Mouse (Mus musculus) cerebellum, adult 2 months (tissue): ENCODE results near the gene Snrnp48. TPM values are rescaled to one million over a fixed set of nuclear protein-coding genes. Genes with fewer than 3 reads are reported as not detected.

Experiments
- DNase-seq, 2 experiments: peaks; one replicate each; pipeline ENCODE4 v3.0.0; 2021
- H3K27ac ChIP-seq: fragments of 200-500 bp; 2 replicates; pipeline ENCODE4 v1.5.1; 2012; ENCODE audit warnings: low read length, control low read depth, inconsistent platforms; ENCODE audit not compliant: insufficient read depth
- H3K27me3 ChIP-seq: fragments of 200-500 bp; 2 replicates; pipeline ENCODE4 v1.6.1; 2012; ENCODE audit warnings: inconsistent platforms, mild to moderate bottlenecking, low read length, moderate library complexity; ENCODE audit not compliant: control insufficient read depth, insufficient read depth
- H3K4me1 ChIP-seq: fragments of 200-500 bp; 2 replicates; pipeline ENCODE4 v1.6.1; 2011; ENCODE audit warnings: low read length; ENCODE audit not compliant: control insufficient read depth, insufficient read depth
- H3K4me3 ChIP-seq: fragments of 200-500 bp; replicated peaks from 2 replicates; pipeline ENCODE3; 2011; ENCODE audit warnings: mild to moderate bottlenecking, low read depth, low read length, control low read depth; ENCODE audit not compliant: insufficient read depth
- CTCF ChIP-seq: fragments of 200-500 bp; IDR thresholded peaks from 2 replicates; pipeline ENCODE4 v1.5.1; 2011; ENCODE audit warnings: low read depth, mild to moderate bottlenecking, control low read depth, low read length, moderate library complexity, borderline replicate concordance; ENCODE audit not compliant: insufficient read depth
- POLR2A ChIP-seq: fragments of 200-500 bp; IDR thresholded peaks from 2 replicates; pipeline ENCODE4 v1.6.1; 2011; ENCODE audit warnings: low read length, control low read depth, borderline replicate concordance; ENCODE audit not compliant: insufficient read depth
- WGBS: fragments of 180-500 bp; shearing (Covaris S2); methylation state at CpG from one replicate; pipeline ENCODE4 v1.1.7; 2018; 5-methylcytosine and 5-hydroxymethylcytosine counted together
- polyA plus RNA-seq: library from polyadenylated mRNA; depleted of rRNA; stranded (reverse); fragments of >200 nt; gene quantifications from 2 replicates; pipeline ENCODE4 v1.2.3, GENCODE M21; 2012

Gene Snrnp48
- polyA plus RNA-seq, 1 experiment, result 37.7 TPM

- TF ChIP-seq CTCF (no peak), POLR2A (no peak)
These were observed 11.3 kb upstream of the Snrnp48 start for GRCm38 (mm10) chr13:38193406-38193805.

GRCm38 (mm10) chr13:38201413-38201812 lies 3.3 kb upstream of the Snrnp48 start:
- 75% methylated on average over 6 of the region's 6 CpGs for WGBS
- TF ChIP-seq CTCF (no peak), POLR2A (no peak)
- DNase-seq, result no peak
- H3K27ac ChIP-seq, result no peak overlapping the region
- no peaks in the 10 kb centered on the region for H3K4me1 ChIP-seq
- H3K27me3 ChIP-seq, result no peaks in the 10 kb centered on the region; the same call in 1 of the 2 replicates
- H3K4me3 ChIP-seq, result no peak overlapping the region

More at GRCm38 (mm10) chr13:38193406-38193805, 11.3 kb upstream of the Snrnp48 start:
- H3K27ac ChIP-seq, result no peak overlapping the region
- no peaks in the 10 kb centered on the region for H3K27me3 ChIP-seq
- H3K4me1 ChIP-seq, result no peaks in the 10 kb centered on the region
- 87% methylated on average over 10 of the region's 10 CpGs for whole genome bisulfite sequencing
- DNase-seq, result no peak
- H3K4me3 ChIP-seq, result no peak overlapping the region

- WGBS, result 55% methylated on average over 4 of the region's 4 CpGs
- DNase-seq, result no peak
- H3K27ac ChIP-seq, result no peak overlapping the region
These were observed 567 bp upstream of the Snrnp48 start for GRCm38 (mm10) chr13:38204171-38204570.

GRCm38 (mm10) chr13:38211122-38211521 lies 6.4 kb downstream of the Snrnp48 start:
- H3K4me1 ChIP-seq, result no peaks in the 10 kb centered on the region
- H3K4me3 ChIP-seq, result no peak overlapping the region
- DNase-seq, result no peak
- WGBS, result 95% methylated on average over 5 of the region's 5 CpGs
- TF ChIP-seq CTCF (no peak), POLR2A (no peak)
- no peaks in the 10 kb centered on the region for H3K27me3 ChIP-seq
- H3K27ac ChIP-seq, result no peak overlapping the region

More at GRCm38 (mm10) chr13:38204171-38204570, 567 bp upstream of the Snrnp48 start:
- no peaks in the 10 kb centered on the region for H3K4me1 ChIP-seq
- TF ChIP-seq POLR2A, result no peak
- no peak for TF ChIP-seq CTCF
- H3K27me3 ChIP-seq, result no peaks in the 10 kb centered on the region
- H3K4me3 ChIP-seq, result no peak overlapping the region

GRCm38 (mm10) chr13:38218686-38219085 lies 13.9 kb downstream of the Snrnp48 start:
- WGBS, result 95% methylated on average over 3 of the region's 3 CpGs
- no peak overlapping the region for H3K27ac ChIP-seq
- no peaks in the 10 kb centered on the region for H3K27me3 ChIP-seq
- no peaks in the 10 kb centered on the region for H3K4me1 ChIP-seq
- TF ChIP-seq CTCF (no peak), POLR2A (no peak)
- DNase-seq, result no peak
- no peak overlapping the region for H3K4me3 ChIP-seq

GRCm38 (mm10) chr13:38220331-38220730 lies 15.6 kb downstream of the Snrnp48 start:
- no peaks in the 10 kb centered on the region for H3K4me1 ChIP-seq
- H3K4me3 ChIP-seq, result no peak overlapping the region
- TF ChIP-seq POLR2A (no peak), CTCF (no peak)
- 95% methylated on average over 6 of the region's 6 CpGs for WGBS
- DNase-seq, result no peak
- H3K27ac ChIP-seq, result no peak overlapping the region
- H3K27me3 ChIP-seq, result no peaks in the 10 kb centered on the region

GRCm38 (mm10) chr13:38230177-38230821 lies 25.6 kb downstream of the Snrnp48 start:
- TF ChIP-seq POLR2A (no peak), CTCF (no peak)
- 72% methylated on average over 9 of the region's 9 CpGs for WGBS
- no peak for DNase-seq
- Histone ChIP-seq H3K27me3 (no peaks in the 10 kb centered on the region), H3K4me3 (no peak overlapping the region), H3K4me1 (no peaks in the 10 kb centered on the region), H3K27ac (no peak overlapping the region)

GRCm38 (mm10) chr13:38232411-38232810 lies 27.7 kb downstream of the Snrnp48 start:
- Histone ChIP-seq H3K27ac (no peak overlapping the region), H3K4me3 (no peak overlapping the region), H3K27me3 (no peaks in the 10 kb centered on the region), H3K4me1 (no peaks in the 10 kb centered on the region)
- DNase-seq, result no peak
- WGBS, result 78% methylated on average over 4 of the region's 4 CpGs
- no peak for TF ChIP-seq CTCF
- no peak for TF ChIP-seq POLR2A

- TF ChIP-seq CTCF (no peak), POLR2A (no peak)
- Histone ChIP-seq H3K4me1 (no peaks in the 10 kb centered on the region), H3K4me3 (no peak overlapping the region), H3K27me3 (no peaks in the 10 kb centered on the region), H3K27ac (no peak overlapping the region)
- DNase-seq, result no peak
- WGBS, result 18% methylated on average over 3 of the region's 3 CpGs
These were observed 28.3 kb downstream of the Snrnp48 start for GRCm38 (mm10) chr13:38232856-38233625.
